Mouse (Mus musculus) ovary, adult 18-20 months (tissue): ENCODE measurements around the gene Mybbp1a.

ENCODE experiments used
- DNase-seq: peaks from one replicate; pipeline ENCODE4 v3.0.0; 2022; ENCODE audit warnings: low spot score, mixed read lengths

The Mybbp1a gene

GRCm38 (mm10) chr11:72440965-72441664 is at the start of gene Mybbp1a:
Mybbp1a (plus strand) TSS chr11:72441355.
- peak; percentile 96 for DNase-seq

- no peak for DNase-seq
These were observed 47.9 kb upstream of the Mybbp1a start for GRCm38 (mm10) chr11:72393243-72393642.

DNA sequence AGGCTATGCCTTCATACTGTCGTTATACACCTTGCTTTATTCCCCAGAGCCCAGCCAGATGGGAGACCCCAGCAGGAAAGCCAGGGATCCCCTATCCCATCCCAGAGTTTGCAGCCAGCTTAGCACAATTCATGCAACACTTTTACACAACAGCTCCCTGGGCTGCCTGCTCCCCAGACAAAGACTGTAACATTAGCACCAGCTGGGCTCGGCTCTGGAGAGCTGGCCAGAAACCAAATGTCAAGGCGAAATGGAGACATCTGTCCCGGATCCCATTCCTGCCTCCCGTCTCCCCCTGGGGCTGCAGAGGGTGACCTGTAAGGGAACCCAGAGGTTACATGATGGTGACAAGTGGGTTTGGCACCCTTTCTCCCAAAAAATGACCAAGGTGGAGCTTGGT is 47.5 kb upstream of the Mybbp1a start:
- DNase-seq: no peak

- DNase-seq: no peak
These were observed 46.5 kb upstream of the Mybbp1a start for GRCm38 (mm10) chr11:72394694-72395093.

- DNase-seq: no peak
These were observed 45.5 kb upstream of the Mybbp1a start for GRCm38 (mm10) chr11:72395652-72396051.

- peak; percentile 54 for DNase-seq
These were observed 44.5 kb upstream of the Mybbp1a start for GRCm38 (mm10) chr11:72396621-72397020.

DNA sequence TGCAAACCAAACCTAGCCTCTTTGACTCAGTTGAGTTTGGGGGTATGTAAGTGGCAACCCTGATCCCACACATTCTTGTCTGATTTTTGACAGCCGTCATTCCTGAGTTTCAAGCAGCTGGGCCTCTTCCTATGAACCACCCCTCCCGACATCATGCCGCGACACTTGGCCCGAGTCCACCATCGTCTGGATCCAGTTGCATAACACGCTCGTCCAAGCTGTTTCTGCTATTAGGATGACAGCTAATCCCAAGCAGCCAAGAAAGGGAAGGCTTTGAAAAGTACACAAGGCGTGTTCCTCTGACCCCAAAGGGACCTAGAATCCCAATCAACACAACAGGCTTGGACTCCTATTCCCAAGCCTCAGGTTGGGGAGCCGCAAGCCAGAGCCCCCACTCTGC is 44.1 kb upstream of the Mybbp1a start:
- DNase-seq: no peak

- no peak for DNase-seq
These were observed 43.2 kb upstream of the Mybbp1a start for GRCm38 (mm10) chr11:72397811-72398525.

- DNase-seq: no peak
These were observed 40.1 kb upstream of the Mybbp1a start for GRCm38 (mm10) chr11:72401068-72401467.

DNA sequence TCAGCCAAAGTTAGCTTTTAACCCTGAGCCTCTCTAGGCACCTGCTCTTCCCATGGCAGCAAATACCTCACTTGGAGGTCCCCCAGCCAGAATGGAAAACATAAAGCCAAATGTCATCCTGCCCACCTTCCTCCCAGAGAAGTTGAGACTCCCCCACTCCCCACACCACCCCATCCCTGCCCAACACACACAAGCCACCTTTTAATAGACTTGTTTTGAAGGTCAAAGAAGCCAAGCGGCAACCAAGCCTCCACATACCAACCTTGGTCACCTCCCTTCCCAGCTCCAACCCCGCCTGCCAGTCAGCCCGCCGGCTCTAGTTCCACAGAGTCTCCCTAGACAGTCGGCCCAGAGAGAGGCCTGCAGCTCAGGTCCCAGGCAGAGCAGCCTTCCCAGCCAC is 39.1 kb upstream of the Mybbp1a start:
- DNase-seq: peak; percentile 61

GRCm38 (mm10) chr11:72402969-72403368 is 38.2 kb upstream of the Mybbp1a start:
- DNase-seq: no peak

GRCm38 (mm10) chr11:72405532-72405931 is 35.6 kb upstream of the Mybbp1a start:
- no peak for DNase-seq

GRCm38 (mm10) chr11:72406079-72406675 is 35.0 kb upstream of the Mybbp1a start:
- no peak for DNase-seq

GRCm38 (mm10) chr11:72407081-72407480 is 34.1 kb upstream of the Mybbp1a start:
- DNase-seq: no peak

GRCm38 (mm10) chr11:72407574-72407973 is 33.6 kb upstream of the Mybbp1a start:
- no peak for DNase-seq

DNA sequence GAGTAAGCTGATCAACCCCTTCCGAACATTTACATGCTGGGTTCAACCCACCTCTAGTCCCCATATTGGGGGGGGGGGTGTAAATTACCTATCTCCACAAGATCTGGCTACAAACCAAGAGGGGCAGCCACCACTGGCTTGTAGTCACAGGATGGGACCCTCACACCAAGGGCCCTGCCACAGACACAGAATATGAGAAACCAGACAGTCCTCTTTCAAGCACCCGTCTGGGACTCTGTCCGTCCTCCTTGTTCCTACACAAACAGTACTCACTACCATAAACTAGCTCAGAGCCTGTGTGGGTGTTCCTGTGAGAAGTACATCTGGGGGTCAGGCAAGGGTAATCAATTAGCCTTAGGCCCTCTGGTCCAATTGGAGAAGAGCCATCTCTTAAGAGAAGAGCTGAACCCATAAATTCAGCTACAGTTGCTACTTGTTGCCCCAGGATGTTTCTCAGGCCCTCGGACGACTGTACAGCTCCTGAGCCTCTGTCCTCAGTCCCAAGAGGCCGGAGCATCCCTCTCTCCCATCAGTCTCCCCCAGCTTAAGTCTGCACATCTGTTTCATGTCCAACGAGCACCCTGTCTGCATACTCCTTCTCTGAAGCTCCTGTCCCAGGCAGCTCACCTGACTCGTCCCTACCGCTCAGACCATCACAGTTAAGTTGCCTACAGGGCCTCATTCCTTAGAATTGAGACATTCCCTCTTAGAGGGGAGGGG is 32.5 kb upstream of the Mybbp1a start:
- no peak for DNase-seq

DNA sequence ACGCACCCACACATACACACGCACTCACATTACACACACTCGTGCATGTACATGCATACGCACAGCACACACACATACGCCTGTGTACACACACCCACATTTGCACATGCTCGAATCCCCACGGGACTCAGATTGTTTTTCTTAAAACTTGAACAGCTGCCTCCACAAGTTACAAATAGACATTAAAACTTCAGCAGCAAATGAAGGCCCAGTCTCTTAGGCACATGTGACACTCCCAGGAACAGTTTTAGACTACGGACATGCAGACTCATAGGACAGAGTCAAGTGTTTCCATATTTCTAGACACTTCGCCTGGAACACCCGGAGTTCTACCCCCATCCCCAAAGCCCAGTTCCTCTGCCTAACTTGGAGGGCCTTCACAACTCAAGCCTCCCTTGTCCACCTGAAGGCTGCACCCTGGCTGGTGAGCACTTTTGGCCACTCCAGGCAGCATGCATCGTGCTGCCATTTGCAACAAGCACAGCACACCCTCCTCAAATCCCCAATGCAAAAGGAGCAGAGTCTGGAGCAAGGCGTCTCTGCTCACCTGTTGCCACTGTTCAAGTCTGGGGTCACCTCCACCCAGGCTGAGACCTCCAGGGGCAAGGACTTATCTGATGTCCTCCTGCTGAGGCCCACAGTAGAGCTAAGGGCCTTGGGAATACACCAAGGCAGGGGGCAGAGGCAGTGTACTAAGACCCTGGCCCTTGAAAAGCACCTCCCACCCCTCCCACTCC is 31.3 kb upstream of the Mybbp1a start:
- no peak for DNase-seq

DNA sequence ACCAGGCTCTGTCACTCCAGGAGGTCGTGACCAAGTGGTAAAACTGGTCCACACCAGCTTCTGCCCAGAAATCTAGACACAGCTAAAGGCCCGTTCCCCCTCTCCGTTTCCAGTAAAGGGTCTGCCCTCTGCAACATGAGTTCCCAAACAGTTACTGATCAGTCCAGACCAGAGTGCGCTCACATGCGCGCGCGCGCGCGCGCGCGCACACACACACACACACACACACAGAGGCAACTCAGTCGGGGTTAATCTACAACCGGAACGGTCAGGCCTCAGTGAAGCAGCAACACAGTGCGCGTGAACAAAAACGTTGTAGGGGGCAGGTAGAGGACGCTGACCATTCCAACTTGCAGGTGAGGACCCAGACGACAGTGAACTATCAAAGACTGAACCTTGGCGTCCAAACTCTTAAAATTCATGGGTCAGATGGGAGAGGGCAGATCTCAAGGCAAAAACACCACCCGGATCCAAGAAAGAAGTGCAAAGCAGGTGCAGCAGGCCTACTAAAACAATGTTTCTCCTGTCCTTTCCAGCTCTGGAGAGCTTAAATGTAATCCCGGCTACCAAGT is 30.5 kb upstream of the Mybbp1a start:
- DNase-seq: no peak

- peak; percentile 85 for DNase-seq
These were observed 29.8 kb upstream of the Mybbp1a start, which contains the start of gene Smtnl2 for GRCm38 (mm10) chr11:72411093-72411921. Smtnl2 (minus strand) TSS chr11:72411713.

DNA sequence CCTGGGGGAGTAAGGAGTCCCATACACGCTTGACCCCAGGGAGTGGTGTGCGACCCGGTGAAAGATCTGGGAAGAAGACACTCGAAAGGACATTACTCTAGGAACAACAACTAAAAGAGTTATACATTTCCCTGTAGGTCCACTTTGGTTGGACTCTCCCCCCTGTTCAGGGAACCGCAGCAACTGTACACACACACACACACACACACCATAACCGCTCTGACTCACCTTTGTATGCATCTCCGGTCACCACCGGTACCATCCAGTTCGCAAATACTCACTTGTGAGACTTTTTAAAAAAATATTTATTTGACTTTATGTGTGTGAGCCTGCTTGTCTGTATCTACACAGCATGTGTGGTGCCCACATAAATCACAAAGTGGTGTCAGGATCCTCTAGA is 29.2 kb upstream of the Mybbp1a start:
- no peak for DNase-seq

DNA sequence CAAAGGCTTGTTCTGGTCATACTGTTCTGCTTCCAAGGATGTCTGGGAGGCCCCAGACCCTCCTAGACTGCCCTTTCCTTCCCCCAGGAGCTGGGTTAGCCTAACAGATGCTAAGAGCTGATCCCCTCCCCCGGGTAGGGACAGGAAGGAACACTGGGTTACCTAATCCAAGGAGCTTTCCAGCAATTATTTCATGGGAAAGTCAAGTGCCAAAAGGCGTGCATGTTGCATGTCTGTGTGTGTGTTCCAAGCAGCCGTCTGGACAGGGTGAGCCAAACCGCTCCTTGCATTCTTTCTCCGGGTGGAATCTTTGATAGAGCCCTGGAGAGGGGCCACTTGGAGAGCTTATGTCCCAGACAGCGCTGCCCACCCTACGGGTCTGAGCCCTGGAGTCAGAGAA is 28.1 kb upstream of the Mybbp1a start:
- no peak for DNase-seq
